Mouse (Mus musculus) liver, embryonic 16.5 days (tissue): ENCODE measurements around the gene Olfr356. TPM values are rescaled to one million over a fixed set of nuclear protein-coding genes. Genes with fewer than 3 reads are reported as not detected.

Experiments used
- ATAC-seq: fragments of 200-750 bp; cut with Nextera tagmentation; 2 replicates; pipeline ENCODE4 v1.8.0; 2017; ENCODE audit warnings: low read depth, mild to moderate bottlenecking, moderate number of reproducible peaks, moderate library complexity
- H3K27ac ChIP-seq: fragments of 300-500 bp; sonication (generic); 2 replicates; pipeline ENCODE4 v1.5.1; 2014; ENCODE audit warnings: mild to moderate bottlenecking, low read length
- H3K27me3 ChIP-seq: fragments of 300-500 bp; sonication (generic); 2 replicates; pipeline ENCODE4 v1.6.1; 2014; ENCODE audit warnings: low read depth, low read length, mixed read lengths; ENCODE audit not compliant: control insufficient read depth, insufficient read depth
- H3K36me3 ChIP-seq: fragments of 300-500 bp; sonication (generic); 2 replicates; pipeline ENCODE4 v1.6.1; 2014; ENCODE audit warnings: mild to moderate bottlenecking; ENCODE audit not compliant: control insufficient read depth, insufficient read depth
- H3K4me1 ChIP-seq: fragments of 300-500 bp; sonication (generic); 2 replicates; pipeline ENCODE4 v1.6.1; 2014; ENCODE audit warnings: low read depth, low read length, mixed read lengths; ENCODE audit not compliant: control insufficient read depth
- H3K4me2 ChIP-seq: fragments of 300-500 bp; sonication (generic); 2 replicates; pipeline ENCODE4 v1.6.1; 2014; ENCODE audit warnings: low read depth, low read length, mixed read lengths
- H3K4me3 ChIP-seq: fragments of 300-500 bp; sonication (generic); 2 replicates; pipeline ENCODE4 v1.5.1; 2014; ENCODE audit warnings: low read depth, mild to moderate bottlenecking, low read length
- H3K9ac ChIP-seq: fragments of 300-500 bp; sonication (generic); 2 replicates; pipeline ENCODE4 v1.6.1; 2014; ENCODE audit warnings: low read depth, low read length
- H3K9me3 ChIP-seq: fragments of 300-500 bp; sonication (generic); replicated peaks from 2 replicates; pipeline ENCODE4 v1.6.1; 2016; ENCODE audit warnings: low read length; ENCODE audit not compliant: control insufficient read depth
- WGBS: fragments of 180-500 bp; shearing (Covaris S2); extraction: QIAGEN DNeasy Blood & Tissue Kit; methylation state at CpG from one replicate; pipeline ENCODE4 v1.1.7; 2014; ENCODE audit not compliant: insufficient replicate concordance; 5-methylcytosine and 5-hydroxymethylcytosine counted together
- polyA plus RNA-seq: library from polyadenylated mRNA; unstranded; fragments of >200 nt; fragmentation: Nextera tagmentation; extraction: Ambion mirVana; gene quantifications from 2 replicates; pipeline ENCODE4 v1.2.1, GENCODE M21; 2015

The Olfr356 gene
- not detected in 2 replicates for polyA plus RNA-seq

DNA sequence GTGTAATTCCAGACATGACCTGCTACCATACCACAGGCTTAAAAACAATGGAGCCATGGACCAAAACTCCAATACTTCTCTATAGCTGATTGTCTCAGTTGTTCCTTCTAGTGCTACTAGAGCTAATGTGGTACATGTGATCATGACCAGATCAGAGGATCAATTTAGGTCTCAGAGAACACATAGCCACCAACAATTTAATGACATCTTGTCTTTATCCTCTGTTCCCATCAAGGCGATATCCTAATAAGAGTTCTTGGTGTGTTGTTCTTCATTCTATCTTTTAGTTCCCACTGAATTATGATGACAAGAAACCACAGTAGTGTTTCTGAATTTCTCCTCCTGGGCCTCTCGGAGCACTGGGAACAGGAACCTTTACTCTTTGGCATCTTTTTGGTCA lies at the start of gene Olfr356:
Gene Olfr356 (plus strand): TSS at position 301 of the 400 bp plus-strand sequence.
- H3K4me3 ChIP-seq = no peak within 1 kb of the TSS
- WGBS = 61% methylated on average over 2 of the region's 2 CpGs
- no peaks in the 10 kb centered on the region for H3K27me3 ChIP-seq
- H3K27ac ChIP-seq = no peak within 1 kb of the TSS
- no peaks in the 10 kb centered on the region for H3K9me3 ChIP-seq
- no peaks in the 10 kb centered on the region for H3K4me1 ChIP-seq
- no peak within 1 kb of the TSS for H3K4me2 ChIP-seq
- no peak within 1 kb of the TSS for H3K9ac ChIP-seq
- ATAC-seq = no peak
- H3K36me3 ChIP-seq = no peaks in the 10 kb centered on the region

DNA sequence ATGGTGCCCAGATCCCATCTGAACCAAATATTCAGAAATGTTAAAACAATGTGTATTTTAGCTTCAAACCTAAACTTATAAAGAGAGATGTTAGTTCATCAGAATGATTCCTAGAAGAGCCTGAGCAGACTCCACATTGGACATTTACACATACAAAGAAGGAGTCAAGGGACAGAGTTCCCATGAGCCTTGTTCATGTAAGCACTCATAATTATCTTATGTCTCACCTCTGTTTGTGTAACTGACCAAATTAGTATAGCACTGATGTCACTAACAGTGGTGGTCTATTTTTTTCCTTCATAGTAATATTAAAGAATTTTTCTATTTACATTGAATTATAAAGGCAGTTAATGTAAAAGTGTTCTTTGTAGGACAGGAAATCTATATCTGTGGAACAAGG lies 44.1 kb upstream of the Olfr356 start, which contains the start of gene Olfr353:
Gene Olfr353 (minus strand): TSS at position 101 of the 400 bp plus-strand sequence.
- Histone ChIP-seq H3K9ac (no peak within 1 kb of the TSS), H3K36me3 (no peaks in the 10 kb centered on the region), H3K9me3 (no peaks in the 10 kb centered on the region), H3K4me1 (no peaks in the 10 kb centered on the region), H3K27ac (no peak within 1 kb of the TSS), H3K4me2 (no peak within 1 kb of the TSS), H3K27me3 (no peaks in the 10 kb centered on the region), H3K4me3 (no peak within 1 kb of the TSS)
- ATAC-seq = no peak

DNA sequence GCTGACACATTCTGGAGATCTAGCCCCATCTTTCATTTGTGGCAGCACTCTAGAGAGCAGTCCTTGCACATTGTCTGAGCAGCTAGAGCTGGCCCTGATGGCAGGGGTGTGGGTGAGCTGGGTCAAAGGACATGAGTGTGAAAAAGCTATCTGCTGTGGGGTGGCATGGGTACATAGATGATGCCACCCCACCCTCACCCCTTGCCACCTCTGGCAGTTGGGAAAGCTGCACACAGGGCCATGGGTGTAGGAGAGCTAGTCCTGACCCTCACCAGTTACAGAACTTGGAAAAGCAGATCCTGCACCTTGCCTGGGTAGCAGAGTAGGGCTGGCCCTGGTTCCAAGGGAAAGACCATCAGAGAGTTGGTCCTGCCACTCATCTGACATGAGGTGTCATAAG lies 39.8 kb upstream of the Olfr356 start:
- ATAC-seq = no peak
- no peaks in the 10 kb centered on the region for H3K27me3 ChIP-seq

DNA sequence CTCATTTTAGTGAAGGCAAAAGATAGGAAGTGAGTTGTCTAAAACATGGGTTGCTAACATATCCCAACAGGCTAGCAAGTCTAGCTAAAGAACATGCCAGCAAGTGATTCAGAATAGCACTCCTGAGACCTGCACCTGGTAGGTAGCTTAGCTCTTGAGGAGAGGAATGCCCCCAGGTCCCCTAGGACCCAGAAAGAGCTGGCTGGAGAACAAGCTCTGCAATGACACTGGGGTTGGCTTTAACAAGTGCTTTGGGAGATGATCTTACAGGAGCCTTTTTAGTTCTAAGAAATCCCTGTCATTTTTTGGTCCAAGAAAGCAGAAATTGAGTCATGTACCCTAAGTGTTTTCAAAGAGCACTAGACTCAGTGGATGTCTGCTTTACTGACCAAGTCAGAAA lies 31.5 kb upstream of the Olfr356 start, which contains the start of gene Olfr354:
Gene Olfr354 (plus strand): TSS at position 301 of the 400 bp plus-strand sequence.
- H3K27me3 ChIP-seq = no peaks in the 10 kb centered on the region
- no peak for ATAC-seq

More for the DNA sequence above, 39.8 kb upstream of the Olfr356 start:
- no peaks in the 10 kb centered on the region for H3K36me3 ChIP-seq
- H3K27ac ChIP-seq = no peak overlapping the region
- H3K9me3 ChIP-seq = no peaks in the 10 kb centered on the region
- no peak overlapping the region for H3K9ac ChIP-seq
- no peak overlapping the region for H3K4me3 ChIP-seq
- H3K4me2 ChIP-seq = no peak overlapping the region
- no peaks in the 10 kb centered on the region for H3K4me1 ChIP-seq

DNA sequence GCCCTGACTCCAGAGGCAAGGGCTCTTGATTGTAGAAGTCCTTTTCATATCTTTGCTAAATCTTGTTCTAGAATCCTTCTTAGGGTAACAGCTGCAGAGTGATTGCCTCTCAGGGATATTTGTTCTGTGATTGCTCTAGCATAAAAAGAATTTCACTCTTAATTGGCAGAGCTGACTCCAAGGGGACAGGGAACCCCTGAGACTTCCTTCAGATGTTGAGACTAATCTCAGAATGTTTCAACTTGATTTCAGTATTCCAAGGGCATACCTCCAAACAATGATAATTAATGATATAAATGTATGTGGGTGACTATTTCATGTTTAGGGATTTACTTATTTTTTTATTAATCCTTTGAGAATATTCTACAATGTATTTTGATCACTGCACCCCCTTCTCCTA lies 8.1 kb upstream of the Olfr356 start, which contains the start of gene Olfr355:
Gene Olfr355 (minus strand): TSS at position 101 of the 400 bp plus-strand sequence.
- ATAC-seq = no peak
- Histone ChIP-seq H3K4me1 (no peaks in the 10 kb centered on the region), H3K4me3 (no peak within 1 kb of the TSS), H3K9me3 (no peaks in the 10 kb centered on the region), H3K36me3 (no peaks in the 10 kb centered on the region), H3K27me3 (no peaks in the 10 kb centered on the region), H3K27ac (no peak within 1 kb of the TSS), H3K9ac (no peak within 1 kb of the TSS), H3K4me2 (no peak within 1 kb of the TSS)

More for the DNA sequence above, 31.5 kb upstream of the Olfr356 start, which contains the start of gene Olfr354:
- H3K4me3 ChIP-seq = no peak within 1 kb of the TSS
- H3K9me3 ChIP-seq = no peaks in the 10 kb centered on the region
- H3K4me2 ChIP-seq = no peak within 1 kb of the TSS
- no peaks in the 10 kb centered on the region for H3K4me1 ChIP-seq
- no peak within 1 kb of the TSS for H3K27ac ChIP-seq
- H3K36me3 ChIP-seq = no peaks in the 10 kb centered on the region
- H3K9ac ChIP-seq = no peak within 1 kb of the TSS

Other genes starting within 250 kb of the Olfr356 start
- gene Olfr347, start 205.2 kb upstream of the Olfr356 start, polyA plus RNA-seq = not detected in 2 replicates
- gene Olfr348, start 152.8 kb upstream of the Olfr356 start, polyA plus RNA-seq = not detected in 2 replicates
- not detected in 2 replicates for gene Olfr50, start 146.6 kb upstream of the Olfr356 start, polyA plus RNA-seq
- gene Olfr3, start 120.1 kb upstream of the Olfr356 start, polyA plus RNA-seq = not detected in 2 replicates
- not detected in 2 replicates for gene Olfr350, start 90.8 kb upstream of the Olfr356 start, polyA plus RNA-seq
- not detected in 2 replicates for gene Olfr351, start 74.5 kb upstream of the Olfr356 start, polyA plus RNA-seq
- not detected in 2 replicates for gene Olfr352, start 68.7 kb upstream of the Olfr356 start, polyA plus RNA-seq
- gene Olfr353, start 44.2 kb upstream of the Olfr356 start, polyA plus RNA-seq = not detected in 2 replicates
- gene Olfr354, start 31.4 kb upstream of the Olfr356 start, polyA plus RNA-seq = not detected in 2 replicates
- not detected in 2 replicates for gene Olfr355, start 8.2 kb upstream of the Olfr356 start, polyA plus RNA-seq
- gene Olfr357, start 56.7 kb downstream of the Olfr356 start, polyA plus RNA-seq = not detected in 2 replicates
- gene Olfr358, start 72.2 kb downstream of the Olfr356 start, polyA plus RNA-seq = not detected in 2 replicates
- gene Olfr360, start 128.6 kb downstream of the Olfr356 start, polyA plus RNA-seq = not detected in 2 replicates
- not detected in 2 replicates for gene Olfr361, start 152.2 kb downstream of the Olfr356 start, polyA plus RNA-seq
- gene Olfr362, start 180.8 kb downstream of the Olfr356 start, polyA plus RNA-seq = not detected in 2 replicates
- gene Olfr364-ps1, start 202.2 kb downstream of the Olfr356 start, polyA plus RNA-seq = not detected in 2 replicates